Mouse (Mus musculus) T-helper 1 cell (primary cell): Measurements from ENCODE around the gene Tpm4.

ENCODE experiments used
- in situ Hi-C: fragments of 300-600 bp; cut with MboI, MseI; formaldehyde crosslinking; loops from one replicate; pipeline ENCODE4 v1.15.1; 2025; ENCODE audit warnings: high pct_unique_total_duplicates

The Tpm4 gene

GRCm38 (mm10) chr8:72143256-72143824, 8.6 kb downstream of the Tpm4 start:
- in situ Hi-C loops = no loop called here

GRCm38 (mm10) chr8:72144345-72144975, 9.7 kb downstream of the Tpm4 start:
- in situ Hi-C loops = no loop called here

- in situ Hi-C loops = no loop called here
Measured at GRCm38 (mm10) chr8:72145511-72145910, 10.7 kb downstream of the Tpm4 start.

- in situ Hi-C loops = no loop called here
Measured at GRCm38 (mm10) chr8:72146056-72146455, 11.3 kb downstream of the Tpm4 start.

- in situ Hi-C loops = no loop called here
Measured at GRCm38 (mm10) chr8:72146556-72146955, 11.8 kb downstream of the Tpm4 start.

- in situ Hi-C loops = no loop called here
Measured at GRCm38 (mm10) chr8:72147266-72147665, 12.5 kb downstream of the Tpm4 start.

- in situ Hi-C loops = no loop called here
Measured at GRCm38 (mm10) chr8:72149056-72149455, 14.3 kb downstream of the Tpm4 start.

- in situ Hi-C loops = no loop called here
Measured at GRCm38 (mm10) chr8:72151418-72152078, 16.8 kb downstream of the Tpm4 start.

- in situ Hi-C loops = no loop called here
Measured at GRCm38 (mm10) chr8:72153382-72153781, 18.6 kb downstream of the Tpm4 start.

- in situ Hi-C loops = no loop called here
Measured at GRCm38 (mm10) chr8:72158096-72158495, 23.3 kb downstream of the Tpm4 start.

GRCm38 (mm10) chr8:72158726-72159125, 24.0 kb downstream of the Tpm4 start:
- in situ Hi-C loops = no loop called here

GRCm38 (mm10) chr8:72160007-72160406, 25.2 kb downstream of the Tpm4 start:
- in situ Hi-C loops = no loop called here

- in situ Hi-C loops = no loop called here
Measured at GRCm38 (mm10) chr8:72160707-72161697, 26.2 kb downstream of the Tpm4 start, which contains the start of gene Rab8a. TSS of gene Rab8a (plus strand) at chr8:72161200.

- in situ Hi-C loops = no loop called here
Measured at GRCm38 (mm10) chr8:72162821-72163220, 28.0 kb downstream of the Tpm4 start.

GRCm38 (mm10) chr8:72169098-72169668, 34.4 kb downstream of the Tpm4 start:
- in situ Hi-C loops = no loop called here

GRCm38 (mm10) chr8:72169681-72170249, 35.0 kb downstream of the Tpm4 start:
- in situ Hi-C loops = no loop called here

- in situ Hi-C loops = loop anchor here (5.0 kb wide), 3 partner anchors 35 to 190 kb away; partner anchors contain the start of genes Ap1m1, Cib3 and Gm11034
Measured at GRCm38 (mm10) chr8:72177346-72177925, 42.7 kb downstream of the Tpm4 start.

GRCm38 (mm10) chr8:72183554-72184202, 48.9 kb downstream of the Tpm4 start:
- in situ Hi-C loops = no loop called here

- in situ Hi-C loops = no loop called here
Measured at GRCm38 (mm10) chr8:72187793-72188331, 53.1 kb downstream of the Tpm4 start.
